Mouse (Mus musculus): ENCODE results near the gene Ndufa4l2. TPM values are rescaled to one million over a fixed set of nuclear protein-coding genes. Genes with fewer than 3 reads are reported as not detected.

Ndufa4l2 gene
- polyA plus RNA-seq, 1 experiment from 2014 or later = 21.9 TPM

DNA sequence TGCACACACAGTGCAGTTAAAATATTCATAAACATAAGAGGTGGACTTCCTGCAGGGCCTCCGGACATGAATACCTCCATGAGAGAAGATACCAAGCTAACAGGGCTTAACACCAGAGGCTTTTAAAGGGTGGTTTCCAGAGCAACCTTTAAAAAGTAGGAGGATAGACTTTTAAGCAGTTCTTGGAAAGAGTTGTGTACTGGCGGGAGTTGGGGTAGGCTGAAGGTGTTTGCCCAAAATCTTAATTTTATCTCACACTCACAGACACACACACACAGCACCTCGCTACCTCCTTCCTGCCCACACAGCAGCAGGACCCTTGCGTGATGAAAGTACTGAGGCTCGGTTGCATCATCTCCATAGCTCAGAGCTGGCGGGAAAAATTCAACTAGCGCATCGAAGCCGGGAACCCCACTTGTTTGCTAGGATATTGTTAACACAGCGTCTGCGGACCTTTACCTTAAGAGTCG lies 6.9 kb downstream of the Ndufa4l2 start:
- Histone ChIP-seq H3K27me3 (replicated peaks; ENCODE audit: control insufficient read depth, insufficient read depth, low read length) (peaks cover 31% of the 10 kb centered on the region), H3K4me1 (replicated peaks; ENCODE audit: control insufficient read depth, insufficient read depth, low read length) (peaks cover 13% of the 10 kb centered on the region; the same call in 1 of the 2 replicates), H3K36me3 (ENCODE audit: control insufficient read depth, insufficient read depth) (peaks cover 18% of the 10 kb centered on the region), H3K9ac (ENCODE audit: low read depth, low read length) (0 out of 2 replicates have a peak overlapping the region, but pooled peaks have one; percentile 26), H3K27ac (ENCODE audit: low read depth, low read length) (no peak overlapping the region), H3K4me2 (replicated peaks; ENCODE audit: low read depth) (peak overlapping the region; percentile 85), H3K9me3 (ENCODE audit: control insufficient read depth) (no peaks in the 10 kb centered on the region), H3K4me3 (ENCODE audit: low read depth, low read length) (peak overlapping the region; percentile 56)
- whole genome bisulfite sequencing = 2% methylated on average over 12 of the region's 12 CpGs
- no peak for TF ChIP-seq CTCF (IDR thresholded peaks at IDR 0.05; ENCODE audit: low read depth)
- ATAC-seq = 0 out of 2 replicates have a peak, but pooled peaks have one; percentile 3

DNA sequence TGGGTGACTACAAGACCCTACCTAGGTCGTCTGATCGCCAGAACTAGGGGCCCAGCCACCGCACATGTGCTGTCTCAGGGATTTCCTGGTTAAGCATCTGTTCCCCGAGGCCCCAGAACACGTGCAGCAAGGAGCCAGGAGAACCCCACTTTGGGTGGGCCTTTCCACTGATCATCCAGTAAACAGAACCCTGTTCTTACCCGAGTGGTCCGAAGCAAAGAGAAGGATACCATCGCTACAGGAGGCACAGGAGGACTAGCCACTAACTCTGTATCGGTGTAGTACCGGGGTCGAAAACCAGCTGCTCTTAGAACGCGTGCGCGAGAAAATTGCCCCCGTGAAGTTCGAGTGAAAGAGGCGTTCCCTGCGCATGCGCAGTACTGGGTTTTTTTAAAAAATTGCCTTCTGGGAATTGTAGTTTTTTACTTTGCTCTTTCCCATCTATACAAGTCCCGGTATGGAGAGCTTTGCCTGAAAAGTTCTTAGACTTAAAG lies 7.4 kb downstream of the Ndufa4l2 start, which contains the start of gene Shmt2:
Gene Shmt2 (minus strand): TSS at position 357 of the 494 bp plus-strand sequence.
- Histone ChIP-seq H3K4me3 (ENCODE audit: low read depth, low read length) (peak within 1 kb of the TSS; percentile 56), H3K36me3 (ENCODE audit: control insufficient read depth, insufficient read depth) (peaks cover 18% of the 10 kb centered on the region), H3K9me3 (ENCODE audit: control insufficient read depth) (no peaks in the 10 kb centered on the region), H3K27me3 (replicated peaks; ENCODE audit: control insufficient read depth, insufficient read depth, low read length) (peaks cover 36% of the 10 kb centered on the region), H3K27ac (ENCODE audit: low read depth, low read length) (no peak within 1 kb of the TSS), H3K4me2 (replicated peaks; ENCODE audit: low read depth) (peak within 1 kb of the TSS; percentile 85), H3K4me1 (replicated peaks; ENCODE audit: control insufficient read depth, insufficient read depth, low read length) (peaks cover 8% of the 10 kb centered on the region; the same call in 1 of the 2 replicates), H3K9ac (ENCODE audit: low read depth, low read length) (peak within 1 kb of the TSS; percentile 26; the same call in 1 of the 2 replicates)
- under 1% methylated on average over 21 of the region's 21 CpGs for WGBS
- peak; percentile 23; the same call in 1 of the 2 replicates for ATAC-seq
- no peak for TF ChIP-seq CTCF (IDR thresholded peaks at IDR 0.05; ENCODE audit: low read depth)

DNA sequence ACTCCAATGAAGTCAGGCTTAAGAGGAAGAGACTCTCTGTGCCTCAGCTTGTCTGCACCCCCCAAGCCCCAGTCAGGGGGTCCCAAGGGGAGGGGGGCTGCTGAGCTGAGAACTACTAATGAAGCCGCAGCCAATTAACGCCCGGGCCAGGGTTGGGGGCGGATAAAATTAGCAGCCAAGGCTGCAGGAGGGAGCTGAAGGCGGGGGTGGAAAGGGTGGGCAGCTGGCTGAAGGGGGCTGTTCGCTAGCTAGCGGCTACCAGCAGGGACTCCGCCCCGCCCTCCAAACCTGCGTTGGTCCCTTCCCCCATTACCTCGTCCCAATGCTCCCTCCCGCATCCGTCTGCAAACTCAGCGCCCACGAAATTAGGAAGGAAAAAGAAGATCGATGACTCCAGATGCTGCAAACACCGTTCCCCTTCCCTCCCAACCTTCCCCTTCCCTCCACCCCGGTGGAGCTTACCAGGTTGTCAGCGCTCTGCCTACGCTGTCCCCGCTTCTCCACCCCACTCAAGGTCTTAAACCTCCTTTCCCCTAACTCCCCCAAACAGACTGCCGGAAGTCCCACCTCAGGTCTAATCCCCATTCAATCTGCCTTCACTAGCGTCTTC lies 10.0 kb downstream of the Ndufa4l2 start:
- Histone ChIP-seq H3K9ac (ENCODE audit: low read depth, low read length) (no peak overlapping the region), H3K4me1 (replicated peaks; ENCODE audit: control insufficient read depth, insufficient read depth, low read length) (peaks cover 7% of the 10 kb centered on the region; the same call in 1 of the 2 replicates), H3K9me3 (ENCODE audit: control insufficient read depth) (no peaks in the 10 kb centered on the region), H3K27me3 (replicated peaks; ENCODE audit: control insufficient read depth, insufficient read depth, low read length) (peaks cover 61% of the 10 kb centered on the region), H3K36me3 (ENCODE audit: control insufficient read depth, insufficient read depth) (no peaks in the 10 kb centered on the region), H3K27ac (ENCODE audit: low read depth, low read length) (no peak overlapping the region), H3K4me3 (ENCODE audit: low read depth, low read length) (no peak overlapping the region), H3K4me2 (replicated peaks; ENCODE audit: low read depth) (no peak overlapping the region)
- TF ChIP-seq CTCF (IDR thresholded peaks at IDR 0.05; ENCODE audit: low read depth) = no peak
- WGBS = 9% methylated on average over 23 of the region's 23 CpGs
- ATAC-seq = no peak

DNA sequence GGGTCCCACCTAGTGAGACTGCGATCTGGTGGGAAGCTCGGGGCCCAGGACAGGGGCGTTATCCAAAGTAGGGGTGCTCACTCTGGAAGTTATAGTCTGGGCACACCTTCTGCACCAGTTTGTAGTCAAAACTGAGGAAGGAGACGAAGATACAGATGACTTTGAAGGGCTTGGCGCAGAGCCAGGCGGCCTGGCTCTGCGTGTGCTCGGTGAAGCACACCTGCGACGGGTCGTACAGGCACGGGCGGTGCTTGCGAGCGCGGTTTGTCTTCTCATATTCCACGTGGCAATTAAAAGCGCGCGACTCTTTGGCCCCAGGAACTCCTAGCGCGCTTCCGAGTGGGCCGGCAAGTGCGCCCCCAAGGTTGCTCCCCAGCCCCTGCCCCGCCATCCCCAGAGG lies 11.3 kb downstream of the Ndufa4l2 start:
- Histone ChIP-seq H3K4me2 (replicated peaks; ENCODE audit: low read depth) (peak overlapping the region; percentile 56), H3K4me1 (replicated peaks; ENCODE audit: control insufficient read depth, insufficient read depth, low read length) (peaks cover 7% of the 10 kb centered on the region; the same call in 1 of the 2 replicates), H3K9ac (ENCODE audit: low read depth, low read length) (no peak overlapping the region), H3K4me3 (ENCODE audit: low read depth, low read length) (peak overlapping the region; percentile 26), H3K27me3 (replicated peaks; ENCODE audit: control insufficient read depth, insufficient read depth, low read length) (peaks cover 74% of the 10 kb centered on the region), H3K27ac (ENCODE audit: low read depth, low read length) (no peak overlapping the region), H3K36me3 (ENCODE audit: control insufficient read depth, insufficient read depth) (no peaks in the 10 kb centered on the region), H3K9me3 (ENCODE audit: control insufficient read depth) (no peaks in the 10 kb centered on the region)
- 3% methylated on average over 26 of the region's 26 CpGs for WGBS
- ATAC-seq = no peak
- TF ChIP-seq CTCF (IDR thresholded peaks at IDR 0.05; ENCODE audit: low read depth) = no peak

DNA sequence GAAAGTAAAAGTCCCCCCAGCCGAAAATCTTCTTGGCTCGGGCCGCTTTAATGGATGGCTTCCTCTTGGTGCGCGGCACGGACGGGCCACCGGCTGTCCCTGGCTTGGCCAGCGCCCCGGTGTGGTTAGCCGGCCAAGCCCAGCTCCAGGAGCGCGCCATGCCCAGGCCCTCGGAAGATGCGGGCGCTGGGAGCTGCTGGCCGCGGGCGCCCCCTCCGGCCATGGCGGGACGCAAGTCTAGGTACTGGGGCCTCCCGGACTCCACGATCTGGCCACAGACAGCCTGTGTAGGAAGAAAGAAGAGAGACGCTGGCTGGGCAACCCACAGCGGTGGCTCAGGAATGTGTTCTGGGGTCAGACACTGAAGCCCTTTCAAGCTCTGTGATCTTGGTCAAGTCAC lies 11.9 kb downstream of the Ndufa4l2 start:
- Histone ChIP-seq H3K4me3 (ENCODE audit: low read depth, low read length) (peak overlapping the region; percentile 26), H3K4me1 (replicated peaks; ENCODE audit: control insufficient read depth, insufficient read depth, low read length) (peaks cover 7% of the 10 kb centered on the region; the same call in 1 of the 2 replicates), H3K27me3 (replicated peaks; ENCODE audit: control insufficient read depth, insufficient read depth, low read length) (peaks cover 80% of the 10 kb centered on the region), H3K9me3 (ENCODE audit: control insufficient read depth) (no peaks in the 10 kb centered on the region), H3K36me3 (ENCODE audit: control insufficient read depth, insufficient read depth) (no peaks in the 10 kb centered on the region), H3K9ac (ENCODE audit: low read depth, low read length) (no peak overlapping the region), H3K27ac (ENCODE audit: low read depth, low read length) (no peak overlapping the region), H3K4me2 (replicated peaks; ENCODE audit: low read depth) (peak overlapping the region; percentile 56)
- ATAC-seq = peak; percentile 58; the same call in 1 of the 2 replicates
- under 1% methylated on average over 26 of the region's 26 CpGs for WGBS
- peak; percentile 78 for TF ChIP-seq CTCF (IDR thresholded peaks at IDR 0.05; ENCODE audit: low read depth)

DNA sequence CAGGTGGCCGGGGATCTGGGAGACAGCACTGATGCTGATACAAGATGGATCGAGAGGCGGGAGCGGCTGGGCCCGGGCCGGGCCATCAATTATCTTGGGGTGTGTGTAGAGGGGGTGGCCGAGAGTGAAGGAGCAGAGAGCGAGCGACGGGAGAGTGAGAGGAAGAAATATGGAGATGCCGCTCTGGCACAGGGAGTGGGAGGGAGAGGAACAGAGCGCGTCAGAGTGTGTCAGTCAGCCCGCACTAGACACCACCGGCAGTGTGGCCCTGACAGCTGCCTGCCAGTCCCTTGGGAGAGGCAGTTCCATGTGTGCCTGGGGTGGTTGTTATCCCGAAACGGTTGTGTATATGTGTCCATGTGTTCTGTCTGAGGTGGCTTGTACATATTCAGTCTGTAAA lies 12.7 kb downstream of the Ndufa4l2 start:
- Histone ChIP-seq H3K36me3 (ENCODE audit: control insufficient read depth, insufficient read depth) (no peaks in the 10 kb centered on the region), H3K4me1 (replicated peaks; ENCODE audit: control insufficient read depth, insufficient read depth, low read length) (peaks cover 3% of the 10 kb centered on the region; the same call in 1 of the 2 replicates), H3K9ac (ENCODE audit: low read depth, low read length) (no peak overlapping the region), H3K27me3 (replicated peaks; ENCODE audit: control insufficient read depth, insufficient read depth, low read length) (peaks cover 88% of the 10 kb centered on the region), H3K4me2 (replicated peaks; ENCODE audit: low read depth) (no peak overlapping the region), H3K9me3 (ENCODE audit: control insufficient read depth) (no peaks in the 10 kb centered on the region), H3K27ac (ENCODE audit: low read depth, low read length) (no peak overlapping the region), H3K4me3 (ENCODE audit: low read depth, low read length) (no peak overlapping the region)
- ATAC-seq = no peak
- 8% methylated on average over 17 of the region's 17 CpGs for WGBS
- no peak for TF ChIP-seq CTCF (IDR thresholded peaks at IDR 0.05; ENCODE audit: low read depth)

Measured in intestine, postnatal 0 days (tissue).